Mouse (Mus musculus): ENCODE results near the gene Gm10382. TPM values are rescaled to one million over a fixed set of nuclear protein-coding genes. Genes with fewer than 3 reads are reported as not detected.
"Not testable (repeated sequence)": the region's sequence is repeated elsewhere in the genome, so short reads cannot be mapped to it uniquely, and the experiment has no call there.

Gm10382 gene
- total RNA-seq, 2 experiments from 2014 or later: 0.26 TPM; not detected in 1

DNA sequence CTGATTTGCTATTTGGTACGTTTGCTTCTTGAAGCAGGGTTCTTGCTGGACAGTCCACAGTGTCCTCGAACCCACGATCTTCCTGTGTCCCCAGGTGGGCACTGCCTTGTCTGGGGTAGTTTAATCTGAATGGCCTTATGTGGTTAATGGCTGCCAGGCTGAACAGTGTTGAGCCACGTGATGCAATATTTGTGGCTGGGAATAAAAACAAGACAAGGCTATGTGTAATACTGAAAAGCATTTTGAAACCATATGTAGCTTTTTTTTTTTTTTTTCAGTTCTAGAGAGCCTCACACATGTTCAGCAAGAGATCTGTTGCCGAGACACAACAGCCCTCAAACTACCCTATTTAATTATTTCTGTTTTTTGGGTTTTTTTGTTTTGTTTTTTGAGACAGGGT is 21.0 kb upstream of the Gm10382 start:
- peak; percentile 81 for ATAC-seq (replicated peaks; ENCODE audit: poor library complexity, severe bottlenecking)

GRCm38 (mm10) chr5:125368568-125368967 is 20.6 kb upstream of the Gm10382 start:
- ATAC-seq (replicated peaks; ENCODE audit: poor library complexity, severe bottlenecking): peak; percentile 87

GRCm38 (mm10) chr5:125370950-125371693 is 18.0 kb upstream of the Gm10382 start:
- no peak for ATAC-seq (replicated peaks; ENCODE audit: poor library complexity, severe bottlenecking)

- ATAC-seq (replicated peaks; ENCODE audit: poor library complexity, severe bottlenecking): no peak
These were observed 17.1 kb upstream of the Gm10382 start for GRCm38 (mm10) chr5:125372027-125372426.

GRCm38 (mm10) chr5:125375871-125376270 is 13.3 kb upstream of the Gm10382 start:
- ATAC-seq (replicated peaks; ENCODE audit: poor library complexity, severe bottlenecking): peak; percentile 56

- no peak for ATAC-seq (replicated peaks; ENCODE audit: poor library complexity, severe bottlenecking)
These were observed 11.9 kb upstream of the Gm10382 start for GRCm38 (mm10) chr5:125377214-125377613.

- ATAC-seq (replicated peaks; ENCODE audit: poor library complexity, severe bottlenecking): no peak
These were observed 10.2 kb upstream of the Gm10382 start for GRCm38 (mm10) chr5:125378919-125379318.

GRCm38 (mm10) chr5:125381954-125382672 is 7.0 kb upstream of the Gm10382 start:
- ATAC-seq (replicated peaks; ENCODE audit: poor library complexity, severe bottlenecking): no peak

- ATAC-seq (replicated peaks; ENCODE audit: poor library complexity, severe bottlenecking): peak; percentile 75
These were observed 6.2 kb upstream of the Gm10382 start for GRCm38 (mm10) chr5:125382673-125383558.

- no peak for ATAC-seq (replicated peaks; ENCODE audit: poor library complexity, severe bottlenecking)
These were observed 5.3 kb upstream of the Gm10382 start for GRCm38 (mm10) chr5:125383637-125384420.

DNA sequence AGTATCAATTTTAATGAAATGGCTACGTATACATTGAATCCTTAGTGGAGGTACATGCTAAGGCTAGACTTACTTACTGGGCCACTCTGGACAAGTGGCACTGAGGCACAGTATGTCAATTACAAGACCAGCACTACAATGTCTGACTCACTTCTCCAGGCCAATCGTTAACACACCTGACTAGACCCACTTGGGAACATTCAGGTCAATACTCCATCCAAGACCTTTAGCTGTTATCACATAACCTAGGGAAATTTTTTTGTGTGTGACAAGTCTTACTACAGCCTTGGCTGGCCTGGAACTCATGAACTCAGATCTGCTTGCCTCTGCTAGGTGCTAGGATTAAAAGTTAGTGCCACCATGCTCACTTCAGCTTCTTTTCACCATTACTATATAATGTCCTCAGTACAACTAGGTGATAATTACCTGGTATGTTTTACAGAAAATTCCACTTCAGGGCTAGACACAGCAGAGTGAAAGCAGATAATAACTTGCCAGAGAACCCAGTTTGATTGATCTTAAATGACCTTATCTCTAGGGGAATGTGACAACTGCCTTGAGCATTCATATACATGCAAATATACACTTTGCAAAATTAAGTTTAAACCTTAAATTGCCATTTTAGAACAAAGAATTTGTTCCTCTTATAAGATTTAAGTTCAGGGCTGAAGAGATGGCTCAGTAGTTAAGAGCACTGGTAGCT is 4.5 kb upstream of the Gm10382 start:
- no peak for ATAC-seq (replicated peaks; ENCODE audit: poor library complexity, severe bottlenecking)

GRCm38 (mm10) chr5:125385215-125385940 is 3.7 kb upstream of the Gm10382 start:
- no peak for ATAC-seq (replicated peaks; ENCODE audit: poor library complexity, severe bottlenecking)

GRCm38 (mm10) chr5:125387295-125387694 is 1.8 kb upstream of the Gm10382 start:
- ATAC-seq (replicated peaks; ENCODE audit: poor library complexity, severe bottlenecking): not testable (repeated sequence)

- ATAC-seq (replicated peaks; ENCODE audit: poor library complexity, severe bottlenecking): no peak
These were observed 597 bp upstream of the Gm10382 start for GRCm38 (mm10) chr5:125388358-125389092.

DNA sequence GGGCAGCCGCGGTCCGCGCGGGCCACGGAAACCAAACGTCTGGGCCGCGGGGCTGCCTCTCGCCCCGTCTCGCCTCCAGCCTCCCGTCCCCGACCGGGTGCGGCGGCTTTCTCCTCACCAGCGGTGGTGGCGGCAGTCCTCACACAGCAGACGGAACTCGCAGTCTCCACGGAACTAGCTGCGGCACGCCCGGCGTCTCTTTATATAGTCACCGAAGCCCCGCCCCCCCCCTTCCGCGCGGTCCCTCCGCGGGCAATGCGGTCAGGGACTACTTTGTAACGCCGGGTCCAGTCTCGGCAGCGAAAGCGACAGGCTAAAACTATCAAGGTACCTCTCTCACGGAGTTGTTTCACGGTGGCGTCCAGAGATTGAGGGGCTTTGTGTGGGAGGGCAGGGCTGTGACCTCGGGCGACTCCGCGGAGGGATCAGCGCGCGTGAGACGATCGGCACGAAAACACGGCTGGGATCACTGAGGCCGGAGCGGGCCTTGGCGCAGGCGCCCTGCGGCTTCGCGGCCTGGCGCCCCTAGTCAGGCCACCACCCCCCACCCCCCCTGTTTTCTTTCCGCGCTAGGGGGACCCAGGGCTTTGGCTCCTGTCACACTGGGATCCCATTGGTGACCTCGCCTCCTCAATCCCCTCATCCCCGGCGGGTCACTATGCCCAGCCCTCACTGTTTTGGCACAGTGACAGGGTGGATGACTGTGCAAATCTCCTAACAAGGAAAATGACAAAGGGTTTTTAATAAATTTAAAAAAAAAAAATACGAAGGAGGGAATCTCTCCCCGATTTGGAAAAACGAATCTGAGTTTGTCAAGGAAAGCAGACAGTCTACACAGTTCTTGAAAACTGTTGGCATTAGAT is 688 bp downstream of the Gm10382 start, which contains the start of gene Ubc:
Gene Ubc, minus strand, starts transcription at position 624 of the 863 bp plus-strand sequence.
- peak; percentile 41 for ATAC-seq (replicated peaks; ENCODE audit: poor library complexity, severe bottlenecking)

DNA sequence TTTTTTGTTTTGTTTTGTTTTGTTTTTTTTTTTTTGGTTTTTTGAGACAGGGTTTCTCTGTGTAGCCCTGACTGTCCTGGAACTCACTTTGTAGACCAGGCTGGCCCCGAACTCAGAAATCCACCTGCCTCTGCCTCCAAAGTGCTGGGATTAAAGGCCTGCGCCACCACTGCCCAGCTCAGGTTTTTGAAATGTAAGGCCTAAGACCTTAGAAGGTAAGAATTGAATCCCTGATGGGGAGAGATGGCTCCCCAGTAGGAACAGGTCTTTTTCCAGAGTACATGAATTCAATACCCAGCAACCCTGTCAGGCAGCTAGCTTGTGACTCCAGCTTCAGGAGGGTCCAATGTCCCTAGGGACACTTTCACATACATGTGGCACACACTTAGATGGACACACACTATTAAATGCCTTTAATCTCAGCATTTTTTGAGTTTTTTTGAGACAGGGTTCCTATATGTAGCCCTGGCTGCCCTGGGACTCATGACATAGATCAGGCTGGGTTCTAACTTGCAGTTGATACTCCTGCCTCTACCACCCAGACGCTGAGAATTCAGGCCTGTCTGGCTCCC is 1.9 kb downstream of the Gm10382 start:
- ATAC-seq (replicated peaks; ENCODE audit: poor library complexity, severe bottlenecking): no peak

GRCm38 (mm10) chr5:125391609-125392008 is 2.5 kb downstream of the Gm10382 start:
- ATAC-seq (replicated peaks; ENCODE audit: poor library complexity, severe bottlenecking): 0 out of 2 replicates have a peak, but pooled peaks have one; percentile 3
